Mouse (Mus musculus): ENCODE data around the gene Itga9. TPM values are rescaled to one million over a fixed set of nuclear protein-coding genes. Genes with fewer than 3 reads are reported as not detected.

Itga9 gene
- 0.33 and 0.70 TPM in 2 replicates for polyA plus RNA-seq (2021; fragmentation: Nextera tagmentation)
- long read RNA-seq, experiment 1, partial matches to known transcripts = 2 of 4 reads
- long read RNA-seq, experiment 1, other reads (novel, unspliced or antisense) = 2 of 4 reads
- long read RNA-seq, experiment 2, partial matches to known transcripts = 1 of 4 reads
- long read RNA-seq, experiment 2, other reads (novel, unspliced or antisense) = 3 of 4 reads

GRCm38 (mm10) chr9:118606148-118606816 lies at the start of gene Itga9:
Gene Itga9, plus strand, starts transcription at chr9:118606690.

GRCm38 (mm10) chr9:118926111-118926650 lies 319.7 kb downstream of the Itga9 start, which contains the start of gene Ctdspl:
Gene Ctdspl, plus strand, starts transcription at chr9:118926453.

Other genes starting within 250 kb of the Itga9 start
- gene Eomes, start 128.5 kb upstream of the Itga9 start, polyA plus RNA-seq (2021; fragmentation: Nextera tagmentation) = not detected in 2 replicates
- 10.5 and 21.9 TPM in 2 replicates for gene Golga4, start 100.4 kb upstream of the Itga9 start, polyA plus RNA-seq (2021; fragmentation: Nextera tagmentation)

Measured in left cerebral cortex, adult 6 months (tissue).